Mouse (Mus musculus) megakaryocyte, adult 5-6 weeks (primary cell): ENCODE data around the gene Zfp979. TPM values are rescaled to one million over a fixed set of nuclear protein-coding genes. Genes with fewer than 3 reads are reported as not detected.
"Not testable (repeated sequence)": the region's sequence is repeated elsewhere in the genome, so short reads cannot be mapped to it uniquely, and the experiment has no call there.

Experiments used
- ATAC-seq: 2 replicates; pipeline ENCODE4 v1.8.0; 2016; ENCODE audit warnings: mild to moderate bottlenecking, inconsistent platforms; ENCODE audit not compliant: poor library complexity, severe bottlenecking
- total RNA-seq, 2 experiments: library from RNA; stranded (forward) in 1 of 2; stranded (reverse) in 1 of 2; fragments of 153-499, 151-499 nt in 1 of 2; fragments of 221-1000, 200-1000 nt in 1 of 2; gene quantifications; 2 replicates each; pipeline versions ENCODE4 v1.2.3 to v1.2.4; 2015 to 2017

The Zfp979 gene
- total RNA-seq (2015) = 0.27 and 0.62 TPM in 2 replicates
- total RNA-seq (2017) = 0.37 and 0.65 TPM in 2 replicates

DNA sequence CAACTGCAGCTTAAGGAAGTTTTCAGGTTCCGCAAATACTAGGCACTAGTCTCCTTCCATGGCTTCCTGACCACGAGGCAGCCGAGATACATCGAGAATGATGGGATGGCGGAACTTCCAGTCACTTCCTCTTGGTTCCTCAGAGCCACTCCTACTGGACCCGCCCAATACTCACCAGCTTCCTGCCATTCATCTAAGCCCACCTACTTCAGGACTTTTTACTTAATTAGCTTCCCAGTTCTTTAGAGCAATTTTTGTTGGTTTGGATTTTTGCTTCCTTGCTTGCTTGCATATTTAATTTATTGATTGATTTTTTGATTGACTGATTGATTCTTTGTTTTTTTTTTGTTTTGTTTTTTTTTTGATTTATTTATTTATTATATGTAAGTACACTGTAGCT is at the start of gene Zfp979:
Gene Zfp979 (minus strand): TSS at position 101 of the 400 bp plus-strand sequence.
- ATAC-seq = not testable (repeated sequence)

DNA sequence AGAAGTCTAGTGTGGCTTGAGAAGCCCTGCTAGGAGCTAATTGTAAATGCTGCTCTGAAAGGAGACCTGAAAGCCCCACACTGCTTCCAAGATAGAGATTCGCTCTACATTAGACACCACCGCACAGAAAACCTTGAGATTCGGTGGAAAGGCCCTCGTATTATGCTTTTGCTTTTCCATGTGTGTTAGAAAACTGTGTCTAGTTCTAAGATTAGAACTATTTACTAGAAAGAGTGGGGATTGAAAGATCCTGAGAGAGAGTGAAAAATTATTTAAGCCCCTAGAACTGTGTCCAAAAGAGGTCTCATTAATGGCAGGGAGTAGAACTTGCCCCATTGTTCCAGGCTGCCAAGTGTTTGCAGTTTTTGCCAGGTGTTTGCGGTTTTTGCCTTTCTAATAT is 12.9 kb upstream of the Zfp979 start:
- ATAC-seq = not testable (repeated sequence)

DNA sequence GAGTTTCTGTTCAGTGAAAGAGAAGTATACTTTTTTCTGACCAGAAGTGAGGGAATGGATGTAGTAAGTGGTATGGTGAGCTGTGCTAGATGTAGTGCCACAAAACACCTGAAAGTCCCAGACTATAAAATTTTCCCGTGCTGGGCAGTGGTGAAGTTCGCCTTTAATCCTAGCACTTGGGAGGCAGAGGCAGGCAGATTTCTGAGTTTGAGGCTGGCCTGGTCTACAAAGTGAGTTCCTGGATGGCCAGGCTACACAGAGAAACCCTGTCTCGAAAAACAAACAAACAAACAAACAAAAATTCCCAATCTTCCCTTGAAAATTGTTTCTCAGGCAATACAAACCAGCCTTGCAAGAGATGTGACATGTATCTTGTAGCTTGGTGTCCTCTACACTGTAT is 5.1 kb upstream of the Zfp979 start:
- not testable (repeated sequence) for ATAC-seq

DNA sequence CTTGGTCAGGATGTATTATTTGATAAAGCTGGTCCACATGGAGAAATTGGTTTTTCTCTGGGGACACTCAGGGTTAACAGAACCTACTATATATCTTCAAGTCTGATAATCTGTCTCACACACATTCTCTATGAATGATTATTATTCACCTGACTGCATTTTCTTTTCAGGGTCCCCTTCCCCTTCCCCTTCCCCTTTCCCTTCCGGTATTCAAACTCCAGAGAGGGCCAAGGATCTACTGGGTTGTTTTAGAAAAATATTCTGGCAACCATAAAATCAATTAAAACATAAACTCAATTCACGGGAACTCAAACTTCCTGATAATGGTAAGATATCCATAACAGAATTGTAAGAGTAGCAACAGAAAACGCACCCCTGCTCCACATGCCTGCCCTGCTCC is 381 bp downstream of the Zfp979 start:
- ATAC-seq = not testable (repeated sequence)

DNA sequence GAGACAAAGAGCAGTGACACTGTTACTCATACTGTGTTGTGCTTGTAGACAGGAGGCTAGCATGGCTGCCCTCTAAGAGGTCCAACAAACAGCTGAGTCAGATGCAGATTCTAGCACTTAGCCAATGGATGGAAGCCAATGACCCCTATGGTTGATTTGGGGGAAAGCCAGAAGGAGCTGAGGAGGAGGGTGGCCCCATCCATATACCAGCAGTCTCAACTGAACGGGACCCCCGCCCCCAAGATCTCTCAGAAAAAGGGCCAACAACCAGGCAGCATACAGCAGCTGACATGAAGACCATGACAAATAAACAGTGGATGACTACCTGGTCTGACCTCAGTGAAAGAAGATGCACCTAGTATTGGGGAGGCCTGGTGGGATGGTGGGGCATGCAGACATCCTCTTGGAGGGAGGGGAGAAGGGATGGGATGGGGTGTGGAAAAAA is 8.5 kb downstream of the Zfp979 start:
- ATAC-seq = peak; percentile 68

DNA sequence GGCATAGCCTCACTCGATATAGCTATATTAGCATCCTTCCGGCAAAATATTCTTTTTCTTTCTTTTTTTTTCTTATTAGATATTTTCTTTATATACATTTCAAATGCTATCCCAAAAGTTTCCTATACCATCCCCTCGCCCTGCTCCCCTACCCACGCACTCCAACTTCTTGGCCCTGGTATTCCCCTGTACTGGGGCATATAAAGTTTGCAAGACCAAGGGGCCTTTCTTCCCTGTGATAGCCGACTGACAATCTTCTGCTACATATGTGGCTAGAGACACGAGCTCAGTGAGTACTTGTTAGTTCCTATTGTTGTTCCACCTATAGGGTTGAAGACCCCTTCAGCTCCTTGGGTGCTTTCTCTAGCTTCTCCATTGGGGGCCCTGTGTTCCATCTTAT is 35.8 kb downstream of the Zfp979 start:
- not testable (repeated sequence) for ATAC-seq

DNA sequence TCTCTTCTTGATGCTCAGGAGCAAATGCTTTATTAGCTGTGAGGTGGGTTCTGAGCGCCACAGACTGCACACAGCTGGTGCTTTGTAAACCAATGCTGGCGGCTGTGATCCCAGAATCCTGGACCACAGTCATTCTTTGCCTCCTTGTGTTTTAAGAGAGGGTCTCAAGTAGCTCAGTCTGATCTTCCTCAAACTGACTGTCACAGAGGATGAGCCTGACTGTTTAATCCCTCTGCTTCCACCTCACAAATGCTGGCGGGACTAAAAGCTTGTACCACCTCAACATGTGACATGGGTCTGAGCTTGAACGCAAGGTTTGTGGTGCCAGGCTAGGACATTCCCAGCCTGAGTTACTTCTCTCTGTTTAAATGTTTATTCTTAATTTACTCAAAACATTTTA is 36.8 kb downstream of the Zfp979 start:
- ATAC-seq = no peak

DNA sequence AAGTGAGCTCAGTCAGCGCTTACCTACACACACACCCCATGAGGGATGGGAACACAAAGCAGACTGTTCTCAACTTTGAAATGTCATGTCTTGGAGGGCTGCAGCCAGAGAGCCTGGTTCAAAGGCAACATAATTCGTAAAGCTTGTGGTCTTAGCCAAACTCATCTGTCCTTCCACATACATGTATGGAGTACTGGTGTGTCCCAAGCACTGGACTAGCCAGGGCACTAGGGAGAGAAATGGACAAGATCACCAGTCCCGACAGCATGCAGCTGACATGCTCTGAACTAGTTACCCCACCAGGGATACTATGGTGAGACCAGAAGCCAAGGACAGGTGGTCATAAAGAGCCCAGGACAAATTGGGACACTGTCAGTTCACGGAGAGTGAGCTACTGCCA is 38.5 kb downstream of the Zfp979 start:
- ATAC-seq = no peak

DNA sequence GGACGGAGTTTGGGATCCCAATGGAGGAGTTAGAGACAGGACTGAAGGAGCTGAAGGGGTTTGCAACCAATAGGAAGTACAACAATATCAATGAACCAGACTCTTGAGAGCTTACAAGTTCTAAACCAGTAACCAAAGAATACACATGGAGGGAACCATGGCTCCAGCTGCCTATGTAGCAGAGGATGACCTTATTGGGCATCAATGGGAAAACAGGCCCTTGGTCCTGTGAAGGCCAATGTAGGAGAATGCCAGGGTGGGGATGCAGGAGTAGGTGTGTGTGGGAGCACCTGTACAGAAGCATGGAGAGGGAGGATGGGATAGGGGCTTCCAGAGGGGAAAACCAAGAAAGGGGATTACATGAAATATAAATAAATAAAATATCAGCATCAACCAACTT is 40.4 kb downstream of the Zfp979 start:
- ATAC-seq = no peak

DNA sequence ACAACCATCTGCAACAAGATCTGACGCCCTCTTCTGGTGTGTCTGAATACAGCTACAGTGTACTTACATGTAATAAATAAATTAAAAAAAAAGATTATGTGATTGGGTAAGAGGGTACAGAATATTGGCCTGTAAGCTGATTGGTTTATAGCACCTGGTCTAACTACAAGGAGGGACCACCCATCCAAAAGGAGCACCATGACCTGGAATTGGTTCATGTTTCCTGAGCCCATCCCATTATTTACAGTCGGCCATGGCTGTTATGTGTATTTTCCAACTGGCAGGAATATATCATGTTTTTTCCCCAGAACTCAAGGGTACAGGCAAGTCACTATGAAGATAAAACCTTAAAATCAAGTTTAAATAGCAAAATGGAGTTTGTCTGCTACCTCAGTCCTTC is 43.5 kb downstream of the Zfp979 start:
- ATAC-seq = no peak

DNA sequence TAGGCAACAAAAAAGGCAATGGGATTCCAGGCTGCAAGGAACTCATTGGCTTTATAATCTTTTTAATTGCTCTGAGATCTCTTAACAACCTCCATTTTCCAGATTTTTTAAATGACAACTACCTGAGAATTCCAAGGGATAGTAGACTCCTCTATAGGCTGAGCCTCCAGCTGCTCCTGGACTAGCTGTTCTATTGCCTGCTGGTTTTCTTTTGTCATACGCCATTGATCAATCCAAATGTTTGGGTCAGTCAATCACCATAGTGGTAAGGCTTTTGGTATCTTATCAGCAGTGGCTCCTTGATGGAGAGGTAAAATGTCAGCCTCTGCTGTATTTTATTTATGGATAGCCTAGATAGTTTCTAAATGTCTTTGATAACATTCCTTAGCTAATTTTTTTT is 44.6 kb downstream of the Zfp979 start:
- no peak for ATAC-seq

DNA sequence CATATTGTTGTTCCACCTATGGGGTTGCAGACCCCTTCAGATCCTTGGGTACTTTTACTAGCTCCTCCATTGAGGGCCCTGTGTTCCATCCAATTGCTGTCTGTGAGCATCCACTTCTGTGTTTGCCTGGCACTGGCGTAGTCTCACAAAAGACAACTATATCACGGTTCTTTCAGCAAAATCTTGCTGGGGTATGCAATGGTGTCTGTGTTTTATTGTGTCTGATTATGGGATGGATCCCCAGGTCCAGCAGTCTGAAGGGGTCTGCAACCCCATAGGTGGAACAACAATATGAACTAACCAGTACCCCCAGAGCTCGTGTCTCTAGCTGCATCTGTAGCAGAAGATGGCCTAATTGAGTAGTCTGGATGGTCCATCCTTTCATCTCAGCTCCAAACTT is 47.7 kb downstream of the Zfp979 start:
- ATAC-seq = not testable (repeated sequence)

DNA sequence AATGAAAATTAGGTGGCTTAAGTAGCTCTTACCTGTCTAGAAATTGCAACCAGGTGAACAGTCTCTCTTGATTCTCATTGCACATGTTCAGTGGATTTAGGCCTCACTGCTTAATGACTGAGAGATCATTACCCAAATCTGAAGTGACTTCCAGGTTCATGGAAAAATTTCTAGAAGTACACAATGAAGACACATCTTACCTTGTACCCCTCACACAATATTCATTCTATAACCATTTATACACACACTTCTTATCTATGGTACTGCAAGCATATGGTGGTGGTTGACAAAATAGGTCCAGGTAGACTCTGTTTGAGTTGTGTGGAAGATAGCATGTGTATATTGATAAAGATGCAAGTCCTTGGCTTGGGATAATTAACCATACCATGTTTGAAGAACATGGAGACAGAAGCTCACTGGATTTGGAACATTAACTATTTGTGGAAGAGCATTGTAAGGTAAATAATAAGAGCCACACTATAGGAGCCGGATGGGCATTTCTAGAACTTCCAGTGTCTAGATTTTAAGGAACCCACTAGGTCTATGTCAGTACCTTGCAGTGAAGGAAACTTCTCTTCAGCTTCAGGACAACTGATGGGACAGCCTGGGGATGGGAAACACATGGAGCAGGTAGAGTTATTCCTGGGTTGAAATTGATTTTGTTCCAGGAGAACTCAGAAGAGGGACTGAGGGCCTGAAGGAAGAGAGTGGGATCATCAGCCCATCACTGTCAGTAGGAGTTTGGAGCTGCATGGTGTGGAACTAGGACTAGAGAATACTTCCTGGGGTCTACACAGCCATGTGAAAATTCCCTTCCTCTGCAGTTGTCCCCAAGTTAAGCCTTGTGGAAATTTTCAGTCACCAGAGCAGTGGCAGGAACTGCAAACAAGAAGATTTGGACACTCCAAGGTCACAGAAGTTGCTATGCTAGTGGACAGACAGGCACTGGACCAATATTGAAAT is 55.5 kb downstream of the Zfp979 start:
- ATAC-seq = peak; percentile 38; the same call in 1 of the 2 replicates

DNA sequence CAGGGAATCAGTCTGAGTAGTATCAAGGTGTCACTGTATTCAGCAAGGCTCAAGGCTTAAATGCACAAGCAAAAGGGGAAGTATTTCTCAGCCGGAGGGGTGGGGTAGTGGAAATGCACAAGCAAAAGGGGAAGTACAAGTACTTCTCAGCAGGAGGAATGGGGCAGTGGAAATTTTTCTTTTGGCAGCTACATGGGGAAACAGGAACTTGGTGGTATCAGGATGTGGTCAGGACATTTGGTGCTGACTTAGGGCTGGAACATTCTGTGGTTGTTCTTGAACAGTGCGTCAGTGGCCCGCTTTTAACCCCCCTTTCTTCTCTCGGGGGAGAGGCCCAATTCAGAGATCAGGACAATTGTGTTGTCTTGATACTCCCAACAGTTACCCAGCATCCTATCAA is 62.9 kb downstream of the Zfp979 start:
- ATAC-seq = peak; percentile 43; the same call in 1 of the 2 replicates

DNA sequence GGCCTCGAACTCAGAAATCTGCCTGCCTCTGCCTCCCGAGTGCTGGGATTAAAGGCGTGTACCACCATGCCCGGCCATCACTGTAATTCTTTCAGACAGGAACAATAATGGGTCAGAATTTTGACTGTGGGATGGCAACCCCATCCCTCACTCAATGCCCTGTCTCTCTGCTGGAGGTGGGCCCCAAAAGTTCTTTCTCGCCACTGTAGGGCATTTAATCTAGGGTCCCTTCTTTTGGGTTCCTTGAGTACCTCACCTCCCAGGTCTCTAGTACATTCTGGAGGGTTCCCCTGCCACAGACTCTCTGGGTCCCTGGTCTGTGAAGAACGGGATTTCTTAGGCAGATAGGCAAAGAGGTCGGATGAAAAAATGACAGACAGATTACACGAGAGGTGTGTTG is 71.2 kb downstream of the Zfp979 start:
- not testable (repeated sequence) for ATAC-seq

DNA sequence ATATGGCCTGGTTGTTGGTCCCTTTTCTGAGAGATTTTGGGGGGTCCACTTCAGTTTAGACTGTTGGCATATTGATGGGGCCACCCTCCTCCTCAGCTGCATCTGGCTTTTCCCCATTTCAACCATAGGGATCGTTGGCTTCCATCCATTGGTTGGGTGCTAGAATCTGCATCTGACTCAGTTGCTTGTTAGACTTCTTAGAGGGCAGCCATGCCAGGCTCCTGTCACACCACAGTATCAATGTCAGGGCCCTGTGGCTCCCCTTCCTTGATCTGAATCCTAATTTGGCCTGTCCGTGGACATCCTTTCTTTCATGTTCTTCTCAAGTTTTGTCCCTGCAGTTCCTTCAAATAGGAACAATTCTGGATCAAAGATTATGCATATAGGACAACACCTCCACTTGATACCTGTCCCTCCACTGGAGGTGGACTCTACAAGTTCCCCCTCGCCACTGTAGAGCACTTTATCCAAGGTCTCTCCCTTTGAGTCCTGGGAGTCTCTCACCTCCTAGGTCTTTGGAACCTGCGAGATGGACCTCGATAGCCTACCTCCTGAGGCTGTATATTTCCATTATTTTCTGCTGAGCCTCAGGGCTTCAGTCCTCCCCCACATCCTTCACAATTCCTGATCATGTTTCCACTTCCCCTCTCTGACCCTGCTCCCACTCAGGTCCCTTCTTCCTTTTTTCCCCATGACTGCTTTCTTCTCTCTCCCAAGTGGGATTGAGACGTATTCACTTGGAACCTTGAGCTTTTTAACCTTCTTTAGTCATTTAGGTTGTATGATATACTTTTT is 76.7 kb downstream of the Zfp979 start:
- ATAC-seq = no peak

Other genes with a start within 250 kb of the Zfp979 start
- 1.7 and 4.1 TPM in 2 replicates for gene Zfp982, start 150.1 kb downstream of the Zfp979 start, total RNA-seq (2015)
- 1.7 TPM in 1 of 2 replicates, not detected in the other for gene Zfp982, start 150.1 kb downstream of the Zfp979 start, total RNA-seq (2017)
- gene Gm16503, start 102.3 kb downstream of the Zfp979 start, total RNA-seq (2015) = not detected in 2 replicates
- gene Gm16503, start 102.3 kb downstream of the Zfp979 start, total RNA-seq (2017) = not detected in 2 replicates
- gene Zfp985, start 89.2 kb downstream of the Zfp979 start, total RNA-seq (2015) = 0.07 and 0.09 TPM in 2 replicates
- gene Zfp985, start 89.2 kb downstream of the Zfp979 start, total RNA-seq (2017) = 0.08 TPM in 1 of 2 replicates, not detected in the other
- not detected in 2 replicates for gene Zfp534, start 60.0 kb upstream of the Zfp979 start, total RNA-seq (2015)
- not detected in 2 replicates for gene Zfp534, start 60.0 kb upstream of the Zfp979 start, total RNA-seq (2017)
- gene Zfp984, start 167.3 kb upstream of the Zfp979 start, total RNA-seq (2015) = 77.3 and 82.7 TPM in 2 replicates
- gene Zfp984, start 167.3 kb upstream of the Zfp979 start, total RNA-seq (2017) = 41.7 and 44.5 TPM in 2 replicates
- gene Zfp933, start 205.9 kb upstream of the Zfp979 start, total RNA-seq (2015) = 5.4 and 6.5 TPM in 2 replicates
- 5.8 and 6.3 TPM in 2 replicates for gene Zfp933, start 205.9 kb upstream of the Zfp979 start, total RNA-seq (2017)
- 47.8 and 52.8 TPM in 2 replicates for gene Miip, start 226.3 kb upstream of the Zfp979 start, total RNA-seq (2015)
- gene Miip, start 226.3 kb upstream of the Zfp979 start, total RNA-seq (2017) = 61.5 and 72.5 TPM in 2 replicates
- gene Fv1, start 226.5 kb upstream of the Zfp979 start, total RNA-seq (2015) = 2.5 and 6.6 TPM in 2 replicates
- gene Fv1, start 226.5 kb upstream of the Zfp979 start, total RNA-seq (2017) = 11.5 and 15.3 TPM in 2 replicates